In genomic region chr1:128707747-128708146, GRCm38 (mm10) we compare ENCODE assay signal across 12 mouse cellular contexts.
"Had no signal": no experiment of that assay in that cellular context is flagged by ENCODE, and none has a peak within 500 bp of the region (broad histone marks: within the 10 kb centered on the region; RNA-seq: fewer than 3 reads in every experiment).

No protein-coding gene starts in this region.

- H3K36me3 ChIP-seq: liver, embryonic 13.5 days had no signal

- H3K4me3 ChIP-seq: left cerebral cortex, adult 2 months; liver, embryonic 13.5 days had no signal

- H3K4me1 ChIP-seq: liver, embryonic 13.5 days had no signal

- DNase-seq: kidney, postnatal 36 days; layer of hippocampus, postnatal 36 days; liver, embryonic 13.5 days; lung, adult 2 months; lung, postnatal 14 days; midbrain, embryonic 14.5 days; thymus, adult 2 months; thymus, postnatal 14 days; thymus, postnatal 4 days had no signal

- H3K27ac ChIP-seq: kidney, postnatal 0 days; left cerebral cortex, adult 2 months; liver, embryonic 13.5 days; stomach, postnatal 0 days had no signal
